Mouse (Mus musculus) thymus, postnatal 0 days (tissue): ENCODE data around the gene Cacna1a. TPM values are rescaled to one million over a fixed set of nuclear protein-coding genes. Genes with fewer than 3 reads are reported as not detected.
A peak's percentile ranks its signal among the peaks of the same experiment; 100 is the strongest.

Experiments used
- DNase-seq: peaks from one replicate; pipeline ENCODE4 v3.0.0-alpha.2; 2015; ENCODE audit warnings: low spot score
- polyA plus RNA-seq: library from polyadenylated mRNA; unstranded; fragments of >200 nt; fragmentation: Nextera tagmentation; extraction: Ambion mirVana; gene quantifications from 2 replicates; pipeline ENCODE4 v1.2.1, GENCODE M21; 2015

Cacna1a gene
- polyA plus RNA-seq, 1 experiment from 2014 or later, result 2.3 TPM

- no peak for DNase-seq
Observed at GRCm38 (mm10) chr8:84635397-84636050, 247.3 kb downstream of the Cacna1a start.

GRCm38 (mm10) chr8:84636051-84636691 is 247.9 kb downstream of the Cacna1a start:
- DNase-seq, result no peak

- DNase-seq, result peak; percentile 61
Observed at GRCm38 (mm10) chr8:84637946-84638554, 249.8 kb downstream of the Cacna1a start.

- peak; percentile 29 for DNase-seq
Observed at GRCm38 (mm10) chr8:84638555-84639161, 250.4 kb downstream of the Cacna1a start.

- DNase-seq, result peak; percentile 95
Observed at GRCm38 (mm10) chr8:84639162-84640009, 251.1 kb downstream of the Cacna1a start.

GRCm38 (mm10) chr8:84640010-84640588 is 251.9 kb downstream of the Cacna1a start:
- no peak for DNase-seq

- DNase-seq, result no peak
Observed at GRCm38 (mm10) chr8:84640617-84641294, 252.5 kb downstream of the Cacna1a start.

GRCm38 (mm10) chr8:84641578-84642361 is 253.5 kb downstream of the Cacna1a start:
- DNase-seq, result no peak

GRCm38 (mm10) chr8:84643019-84643418 is 254.8 kb downstream of the Cacna1a start:
- no peak for DNase-seq

GRCm38 (mm10) chr8:84646800-84647199 is 258.6 kb downstream of the Cacna1a start:
- no peak for DNase-seq

- DNase-seq, result no peak
Observed at GRCm38 (mm10) chr8:84647461-84647901, 259.2 kb downstream of the Cacna1a start.

- DNase-seq, result no peak
Observed at GRCm38 (mm10) chr8:84650213-84650612, 262.0 kb downstream of the Cacna1a start.

GRCm38 (mm10) chr8:84653092-84653631 is 264.9 kb downstream of the Cacna1a start:
- DNase-seq, result no peak

GRCm38 (mm10) chr8:84654597-84654996 is 266.4 kb downstream of the Cacna1a start:
- DNase-seq, result peak; percentile 45

- DNase-seq, result peak; percentile 36
Observed at GRCm38 (mm10) chr8:84655336-84656190, 267.3 kb downstream of the Cacna1a start.

GRCm38 (mm10) chr8:84656191-84656525 is 267.9 kb downstream of the Cacna1a start:
- DNase-seq, result no peak

GRCm38 (mm10) chr8:84656641-84657126 is 268.4 kb downstream of the Cacna1a start:
- peak; percentile 89 for DNase-seq

- no peak for DNase-seq
Observed at GRCm38 (mm10) chr8:84657203-84657602, 269.0 kb downstream of the Cacna1a start.
